Mouse (Mus musculus) megakaryocyte-erythroid progenitor cell, adult 5-6 weeks (primary cell): Measurements from ENCODE around the gene Cyp4a12b. TPM values are rescaled to one million over a fixed set of nuclear protein-coding genes. Genes with fewer than 3 reads are reported as not detected.
A peak's percentile ranks its signal among the peaks of the same experiment; 100 is the strongest.
"Not testable (repeated sequence)": the region's sequence is repeated elsewhere in the genome, so short reads cannot be mapped to it uniquely, and the experiment has no call there.

Experiments
- ATAC-seq: replicated peaks from 2 replicates; pipeline ENCODE4 v1.8.0; 2016; ENCODE audit warnings: mild to moderate bottlenecking, inconsistent platforms; ENCODE audit not compliant: severe bottlenecking, poor library complexity, low FRiP score, low TSS enrichment
- total RNA-seq, 2 experiments: library from RNA; stranded (forward) in 1 of 2; stranded (reverse) in 1 of 2; fragments of 200-1000, 215-1000 nt in 1 of 2; fragments of >200 nt in 1 of 2; fragmentation: Nextera tagmentation in 1 of 2; gene quantifications; 2 replicates each; pipeline ENCODE4 v1.2.3; 2014 to 2017

Gene Cyp4a12b
- total RNA-seq (2014; fragmentation: Nextera tagmentation), result not detected in 2 replicates
- not detected in 2 replicates for total RNA-seq (2017)

DNA sequence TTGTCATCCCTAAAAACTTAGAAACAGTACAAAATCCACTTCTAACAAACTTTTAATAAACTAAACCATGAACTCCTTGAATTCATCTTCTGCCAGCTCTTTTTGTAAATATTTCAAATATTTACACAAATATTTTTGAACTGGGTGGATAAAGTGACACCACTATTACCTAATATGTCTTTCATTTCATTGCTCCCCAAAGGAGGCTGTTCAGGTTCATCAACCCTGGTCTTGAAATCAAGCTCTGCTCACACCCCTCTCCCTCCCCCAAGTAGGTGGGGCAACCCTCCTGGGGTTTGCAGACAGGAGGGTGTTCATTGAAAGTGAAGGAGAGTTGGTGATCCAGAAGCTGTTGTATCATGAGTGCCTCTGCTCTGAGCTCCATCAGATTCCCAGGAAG lies at the start of gene Cyp4a12b:
TSS of gene Cyp4a12b (plus strand) at position 301 of the 400 bp plus-strand sequence.
- not testable (repeated sequence) for ATAC-seq

DNA sequence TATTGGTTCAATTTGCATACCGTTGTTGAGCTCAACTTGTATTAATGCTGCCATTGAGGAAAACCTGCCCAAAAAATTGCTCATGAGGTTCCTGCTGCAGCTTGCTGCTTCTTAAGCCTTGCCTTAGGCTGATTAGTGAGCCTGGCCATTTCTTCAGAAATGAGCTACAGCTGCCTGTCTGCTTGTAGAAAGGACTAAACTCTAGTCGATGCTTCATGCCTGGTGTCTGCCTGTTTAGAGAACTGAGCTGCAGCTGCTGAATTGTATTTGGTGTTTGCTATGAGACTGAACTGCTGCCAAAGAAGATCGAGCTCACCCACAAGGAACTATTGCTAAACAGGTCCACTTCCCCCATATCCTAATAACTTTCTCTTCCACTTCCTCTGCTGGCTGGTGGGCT lies 45.8 kb upstream of the Cyp4a12b start:
- not testable (repeated sequence) for ATAC-seq

DNA sequence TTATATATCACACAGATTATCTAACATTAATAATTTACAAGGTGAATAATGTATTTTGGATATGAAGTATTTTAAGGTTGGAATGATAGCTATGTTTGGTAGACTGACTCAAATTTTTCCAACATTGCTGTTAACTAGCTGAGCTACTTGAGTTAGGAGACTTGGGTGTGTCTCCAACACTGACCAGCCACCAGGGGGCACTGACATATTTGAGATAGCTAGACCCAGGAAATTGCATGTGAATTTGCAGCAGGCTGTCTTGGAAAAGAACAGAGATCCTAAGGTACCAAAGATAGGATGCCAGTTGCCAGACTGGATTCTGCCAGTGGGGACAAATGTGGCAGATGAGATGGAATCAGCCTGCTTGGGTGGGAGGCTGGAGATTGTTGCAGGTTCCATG lies 43.4 kb upstream of the Cyp4a12b start:
- peak; percentile 79 for ATAC-seq

- ATAC-seq, result not testable (repeated sequence)
Observed at GRCm38 (mm10) chr4:115396256-115396655, 15.2 kb upstream of the Cyp4a12b start.

- not testable (repeated sequence) for ATAC-seq
Observed at GRCm38 (mm10) chr4:115396950-115397349, 14.5 kb upstream of the Cyp4a12b start.

GRCm38 (mm10) chr4:115450577-115451137 lies 39.2 kb downstream of the Cyp4a12b start:
- no peak for ATAC-seq

DNA sequence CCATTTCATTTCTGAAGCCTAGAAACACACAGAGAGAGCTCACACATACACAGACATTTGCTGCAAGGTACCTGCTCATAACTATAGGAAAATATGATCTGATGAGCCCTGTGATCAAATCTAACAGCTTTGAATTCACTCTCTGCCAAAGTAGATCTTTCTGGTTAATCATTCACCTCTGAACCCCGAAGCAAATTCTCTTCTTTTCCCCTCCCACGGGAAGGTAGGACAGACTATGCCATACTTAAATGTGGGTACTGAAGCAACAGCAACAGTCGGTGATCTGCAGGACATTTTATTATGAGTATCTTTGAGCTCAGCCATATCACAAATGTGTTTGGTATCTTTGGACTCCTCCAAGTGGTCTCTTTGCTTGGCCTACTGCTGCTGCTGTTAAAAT lies 40.9 kb downstream of the Cyp4a12b start, which contains the start of gene Cyp4a30b:
TSS of gene Cyp4a30b (plus strand) at position 301 of the 400 bp plus-strand sequence.
- no peak for ATAC-seq

GRCm38 (mm10) chr4:115473585-115473984 lies 62.2 kb downstream of the Cyp4a12b start:
- not testable (repeated sequence) for ATAC-seq

DNA sequence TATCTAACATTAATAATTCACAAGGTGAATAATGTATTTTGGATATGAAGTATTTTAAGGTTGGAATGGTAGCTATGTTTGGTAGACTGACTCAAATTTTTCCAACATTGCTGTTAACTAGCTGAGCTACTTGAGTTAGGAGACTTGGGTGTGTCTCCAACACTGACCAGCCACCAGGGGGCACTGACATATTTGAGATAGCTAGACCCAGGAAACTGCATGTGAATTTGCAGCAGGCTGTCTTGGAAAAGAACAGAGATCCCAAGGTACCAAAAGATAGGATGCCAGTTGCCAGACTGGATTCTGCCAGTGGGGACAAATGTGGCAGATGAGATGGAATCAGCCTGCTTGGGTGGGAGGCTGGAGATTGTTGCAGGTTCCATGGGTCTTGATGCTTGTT lies 64.6 kb downstream of the Cyp4a12b start:
- ATAC-seq, result peak; percentile 94

GRCm38 (mm10) chr4:115481006-115481652 lies 69.7 kb downstream of the Cyp4a12b start:
- no peak for ATAC-seq

Other genes starting within 250 kb of the Cyp4a12b start
- not detected in 2 replicates for gene Cyp4a29, start 169.5 kb upstream of the Cyp4a12b start, total RNA-seq (2014; fragmentation: Nextera tagmentation)
- not detected in 2 replicates for gene Cyp4a29, start 169.5 kb upstream of the Cyp4a12b start, total RNA-seq (2017)
- not detected in 2 replicates for gene Cyp4a12a, start 112.6 kb upstream of the Cyp4a12b start, total RNA-seq (2014; fragmentation: Nextera tagmentation)
- gene Cyp4a12a, start 112.6 kb upstream of the Cyp4a12b start, total RNA-seq (2017), result not detected in 2 replicates
- gene Cyp4a30b, start 41.0 kb downstream of the Cyp4a12b start, total RNA-seq (2014; fragmentation: Nextera tagmentation), result not detected in 2 replicates
- gene Cyp4a30b, start 41.0 kb downstream of the Cyp4a12b start, total RNA-seq (2017), result not detected in 2 replicates
- gene Cyp4a14, start 84.5 kb downstream of the Cyp4a12b start, total RNA-seq (2014; fragmentation: Nextera tagmentation), result not detected in 2 replicates
- gene Cyp4a14, start 84.5 kb downstream of the Cyp4a12b start, total RNA-seq (2017), result not detected in 2 replicates
- gene Cyp4a10, start 106.6 kb downstream of the Cyp4a12b start, total RNA-seq (2014; fragmentation: Nextera tagmentation), result not detected in 2 replicates
- not detected in 2 replicates for gene Cyp4a10, start 106.6 kb downstream of the Cyp4a12b start, total RNA-seq (2017)
- gene Cyp4a31, start 152.0 kb downstream of the Cyp4a12b start, total RNA-seq (2014; fragmentation: Nextera tagmentation), result not detected in 2 replicates
- gene Cyp4a31, start 152.0 kb downstream of the Cyp4a12b start, total RNA-seq (2017), result not detected in 2 replicates
- not detected in 2 replicates for gene Cyp4a32, start 189.3 kb downstream of the Cyp4a12b start, total RNA-seq (2014; fragmentation: Nextera tagmentation)
- not detected in 2 replicates for gene Cyp4a32, start 189.3 kb downstream of the Cyp4a12b start, total RNA-seq (2017)
- gene Cyp4b1, start 236.1 kb downstream of the Cyp4a12b start, total RNA-seq (2014; fragmentation: Nextera tagmentation), result not detected in 2 replicates
- not detected in 2 replicates for gene Cyp4b1, start 236.1 kb downstream of the Cyp4a12b start, total RNA-seq (2017)